Mouse (Mus musculus) forelimb bud, embryonic 11.5 days (tissue): ENCODE measurements around the gene Rpl35a.
"Not testable (repeated sequence)": the region's sequence is repeated elsewhere in the genome, so short reads cannot be mapped to it uniquely, and the experiment has no call there.

ENCODE experiments used
- DNase-seq: peaks from one replicate; pipeline ENCODE4 v3.0.0-alpha.2; 2012; ENCODE audit warnings: low read depth, low spot score

Gene Rpl35a

GRCm38 (mm10) chr16:33055655-33056054, 598 bp upstream of the Rpl35a start:
- DNase-seq = no peak

- no peak for DNase-seq
Measured at GRCm38 (mm10) chr16:33056786-33057185, 533 bp downstream of the Rpl35a start.

- no peak for DNase-seq
Measured at GRCm38 (mm10) chr16:33058033-33058432, 1.8 kb downstream of the Rpl35a start.

GRCm38 (mm10) chr16:33058656-33059055, 2.4 kb downstream of the Rpl35a start:
- not testable (repeated sequence) for DNase-seq

GRCm38 (mm10) chr16:33059471-33059870, 3.2 kb downstream of the Rpl35a start:
- no peak for DNase-seq

GRCm38 (mm10) chr16:33060926-33061325, 4.7 kb downstream of the Rpl35a start:
- no peak for DNase-seq

GRCm38 (mm10) chr16:33061400-33061799, 5.1 kb downstream of the Rpl35a start:
- no peak for DNase-seq

GRCm38 (mm10) chr16:33062024-33062681, 5.9 kb downstream of the Rpl35a start, which contains the start of gene Lmln:
Lmln (plus strand) TSS chr16:33062521.
- DNase-seq = peak; percentile 93

GRCm38 (mm10) chr16:33062682-33063131, 6.5 kb downstream of the Rpl35a start:
- DNase-seq = no peak

GRCm38 (mm10) chr16:33063267-33063666, 7.0 kb downstream of the Rpl35a start:
- no peak for DNase-seq

- DNase-seq = no peak
Measured at GRCm38 (mm10) chr16:33064636-33065035, 8.4 kb downstream of the Rpl35a start.

GRCm38 (mm10) chr16:33070928-33071327, 14.7 kb downstream of the Rpl35a start:
- no peak for DNase-seq

- no peak for DNase-seq
Measured at GRCm38 (mm10) chr16:33072871-33073557, 16.8 kb downstream of the Rpl35a start.

GRCm38 (mm10) chr16:33074967-33075366, 18.7 kb downstream of the Rpl35a start:
- DNase-seq = no peak

GRCm38 (mm10) chr16:33076078-33076477, 19.8 kb downstream of the Rpl35a start:
- no peak for DNase-seq

- no peak for DNase-seq
Measured at GRCm38 (mm10) chr16:33077069-33077627, 20.9 kb downstream of the Rpl35a start.

- no peak for DNase-seq
Measured at GRCm38 (mm10) chr16:33080063-33080462, 23.8 kb downstream of the Rpl35a start.

GRCm38 (mm10) chr16:33082951-33083350, 26.7 kb downstream of the Rpl35a start:
- DNase-seq = no peak

- no peak for DNase-seq
Measured at GRCm38 (mm10) chr16:33083996-33084395, 27.7 kb downstream of the Rpl35a start.

- DNase-seq = no peak
Measured at GRCm38 (mm10) chr16:33085666-33086065, 29.4 kb downstream of the Rpl35a start.
